Mouse (Mus musculus) neural tube, embryonic 15.5 days (tissue): ENCODE data around the gene Map3k11. TPM values are rescaled to one million over a fixed set of nuclear protein-coding genes. Genes with fewer than 3 reads are reported as not detected.

ENCODE experiments used
- ATAC-seq: fragments of 200-750 bp; cut with Nextera tagmentation; 2 replicates; pipeline ENCODE4 v1.8.0; 2017; ENCODE audit warnings: mild to moderate bottlenecking, moderate TSS enrichment, moderate library complexity; ENCODE audit not compliant: low FRiP score
- H3K27ac ChIP-seq: fragments of 300-500 bp; sonication (generic); replicated peaks from 2 replicates; pipeline ENCODE4 v1.5.1; 2015; ENCODE audit warnings: mild to moderate bottlenecking, inconsistent platforms
- H3K27me3 ChIP-seq: fragments of 300-500 bp; sonication (generic); replicated peaks from 2 replicates; pipeline ENCODE4 v1.6.1; 2015; ENCODE audit warnings: inconsistent platforms
- H3K36me3 ChIP-seq: fragments of 300-500 bp; sonication (generic); 2 replicates; pipeline ENCODE4 v1.6.1; 2015; ENCODE audit warnings: inconsistent platforms
- H3K4me1 ChIP-seq: fragments of 300-500 bp; sonication (generic); 2 replicates; pipeline ENCODE4 v1.6.1; 2015; ENCODE audit warnings: inconsistent platforms
- H3K4me2 ChIP-seq: fragments of 300-500 bp; sonication (generic); 2 replicates; pipeline ENCODE4 v1.6.1; 2015; ENCODE audit warnings: inconsistent platforms, mild to moderate bottlenecking, moderate library complexity
- H3K4me3 ChIP-seq: fragments of 300-500 bp; sonication (generic); replicated peaks from 2 replicates; pipeline ENCODE4 v1.5.1; 2015; ENCODE audit warnings: mild to moderate bottlenecking, inconsistent platforms
- H3K9ac ChIP-seq: fragments of 300-500 bp; sonication (generic); replicated peaks from 2 replicates; pipeline ENCODE4 v1.6.1; 2015; ENCODE audit warnings: mild to moderate bottlenecking, inconsistent platforms
- H3K9me3 ChIP-seq: fragments of 300-500 bp; sonication (generic); replicated peaks from 2 replicates; pipeline ENCODE4 v1.6.1; 2016; ENCODE audit warnings: inconsistent platforms
- WGBS: fragments of 180-500 bp; shearing (Covaris S2); methylation state at CpG from one replicate; pipeline ENCODE4 v1.1.7; 2015; ENCODE audit warnings: mixed read lengths; 5-methylcytosine and 5-hydroxymethylcytosine counted together
- polyA plus RNA-seq: library from polyadenylated mRNA; unstranded; fragments of >200 nt; fragmentation: Nextera tagmentation; extraction: Ambion mirVana; gene quantifications from 2 replicates; pipeline ENCODE4 v1.2.1, GENCODE M21; 2015

Map3k11 gene
- polyA plus RNA-seq, 1 experiment from 2014 or later, result 12.7 TPM

DNA sequence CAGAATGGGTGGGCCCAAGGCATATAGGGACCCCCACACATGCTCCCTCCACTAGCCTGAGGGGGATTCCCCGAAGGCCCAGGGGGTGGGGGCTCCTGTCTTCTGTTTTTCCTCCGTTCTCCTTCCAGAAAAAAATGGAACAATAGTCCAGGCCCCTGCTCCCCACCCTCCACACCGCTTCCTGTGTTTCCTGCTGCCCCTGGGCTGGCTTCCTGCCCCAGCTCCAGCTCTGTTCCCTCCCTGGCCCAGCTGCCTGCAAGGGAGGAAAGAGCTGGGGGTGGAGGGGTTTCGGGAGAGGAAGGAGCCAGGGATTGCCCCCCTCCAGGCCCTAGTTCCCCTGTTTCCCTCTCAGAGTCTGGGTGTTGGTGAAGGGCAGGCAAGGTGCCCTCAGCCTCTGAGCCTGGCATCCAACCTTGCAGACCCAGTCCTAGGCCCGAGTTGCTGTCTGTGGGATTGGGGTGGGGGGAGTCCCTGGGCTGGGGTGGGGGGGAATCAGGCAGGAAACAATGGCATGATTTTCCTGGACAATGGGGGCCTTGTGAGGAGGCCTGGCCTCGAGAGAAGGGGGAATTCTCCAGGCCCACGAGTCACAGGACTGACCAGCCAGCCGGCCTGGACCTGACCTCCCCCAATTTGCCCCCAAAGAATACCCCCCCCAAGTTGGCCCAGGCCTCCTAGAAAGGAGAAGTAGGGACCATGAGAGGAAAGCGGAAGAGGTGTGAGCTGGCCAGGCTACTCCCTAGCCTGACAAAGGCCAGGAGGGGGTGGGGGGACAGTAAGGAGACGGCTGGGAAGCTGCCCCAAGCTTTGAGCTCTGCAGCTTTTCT is 3.8 kb downstream of the Map3k11 start:
- H3K4me2 ChIP-seq, result peak overlapping the region; percentile 95
- no peak for ATAC-seq
- peak overlapping the region; percentile 86; the same call in 1 of the 2 replicates for H3K4me3 ChIP-seq
- H3K4me1 ChIP-seq, result peaks cover 71% of the 10 kb centered on the region
- no peaks in the 10 kb centered on the region for H3K27me3 ChIP-seq
- peak overlapping the region; percentile 77; the same call in 1 of the 2 replicates for H3K9ac ChIP-seq
- H3K27ac ChIP-seq, result peak overlapping the region; percentile 48
- no peaks in the 10 kb centered on the region for H3K9me3 ChIP-seq
- H3K36me3 ChIP-seq, result peaks cover 29% of the 10 kb centered on the region
- WGBS, result 66% methylated on average over 10 of the region's 10 CpGs

DNA sequence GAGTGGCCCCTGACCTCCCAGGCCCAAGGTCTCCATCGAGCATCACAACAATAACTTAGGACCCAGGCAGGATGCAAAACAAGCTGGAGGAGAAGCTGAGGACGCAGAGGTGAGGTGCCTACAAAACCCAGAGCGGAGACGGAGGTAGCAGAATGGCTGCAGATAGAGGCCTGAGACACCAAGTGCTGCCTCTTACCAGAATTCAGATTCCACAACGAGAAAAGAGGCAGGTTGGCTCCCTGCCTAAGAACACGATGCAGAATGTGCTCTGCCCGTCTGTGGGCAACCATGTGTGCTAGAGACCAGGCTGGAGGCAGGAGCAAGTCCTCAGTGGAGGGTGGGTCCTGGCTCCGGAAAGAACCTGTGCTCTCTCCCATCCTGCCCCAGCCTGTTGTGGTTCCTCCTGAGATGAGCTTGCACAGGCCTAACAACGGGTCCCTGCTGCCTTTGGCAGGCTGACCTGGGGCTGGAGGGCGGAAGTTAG is 4.4 kb downstream of the Map3k11 start:
- Histone ChIP-seq H3K4me2 (peak overlapping the region; percentile 95), H3K9me3 (no peaks in the 10 kb centered on the region), H3K4me3 (no peak overlapping the region), H3K27ac (peak overlapping the region; percentile 48; the same call in 1 of the 2 replicates), H3K9ac (no peak overlapping the region; the same call in 1 of the 2 replicates), H3K4me1 (peaks cover 64% of the 10 kb centered on the region), H3K36me3 (peaks cover 36% of the 10 kb centered on the region), H3K27me3 (no peaks in the 10 kb centered on the region)
- ATAC-seq, result no peak
- 84% methylated on average over 10 of the region's 10 CpGs for WGBS

- no peak overlapping the region for H3K4me3 ChIP-seq
- ATAC-seq, result no peak
- H3K9ac ChIP-seq, result 0 out of 2 replicates have a peak overlapping the region, but pooled peaks have one; percentile 20
- peak overlapping the region; percentile 95; the same call in 1 of the 2 replicates for H3K4me2 ChIP-seq
- WGBS, result 89% methylated on average over 6 of the region's 6 CpGs
- H3K4me1 ChIP-seq, result peaks cover 63% of the 10 kb centered on the region
- H3K36me3 ChIP-seq, result peaks cover 44% of the 10 kb centered on the region
- no peak overlapping the region for H3K27ac ChIP-seq
- no peaks in the 10 kb centered on the region for H3K9me3 ChIP-seq
- H3K27me3 ChIP-seq, result no peaks in the 10 kb centered on the region
Measured at GRCm38 (mm10) chr19:5693801-5694200, 5.3 kb downstream of the Map3k11 start.

DNA sequence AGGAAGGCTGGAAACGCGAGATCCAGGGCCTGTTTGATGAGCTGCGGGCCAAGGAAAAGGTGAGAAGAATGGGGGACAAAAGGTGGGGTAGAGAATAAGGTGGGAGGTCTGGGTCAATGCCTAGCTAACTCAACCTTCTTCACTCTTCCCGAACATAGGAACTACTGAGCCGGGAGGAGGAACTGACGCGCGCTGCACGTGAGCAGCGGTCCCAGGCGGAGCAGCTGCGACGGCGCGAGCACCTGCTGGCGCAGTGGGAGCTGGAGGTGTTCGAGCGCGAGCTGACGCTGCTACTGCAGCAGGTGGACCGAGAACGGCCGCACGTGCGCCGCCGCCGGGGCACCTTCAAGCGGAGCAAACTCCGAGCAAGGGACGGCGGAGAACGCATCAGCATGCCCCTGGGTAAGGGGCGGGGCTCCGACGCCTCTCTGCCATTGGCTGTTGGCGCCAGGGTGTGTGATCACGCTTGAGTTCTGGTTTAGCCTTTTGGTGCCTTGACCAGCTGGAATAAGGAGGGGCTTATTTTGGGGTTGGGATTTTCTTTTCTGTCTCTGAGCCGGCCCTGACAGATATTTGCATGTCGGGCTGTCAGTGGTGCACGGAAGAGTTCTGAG is 7.4 kb downstream of the Map3k11 start:
- H3K9me3 ChIP-seq, result no peaks in the 10 kb centered on the region
- peak overlapping the region; percentile 53 for H3K4me2 ChIP-seq
- H3K27ac ChIP-seq, result no peak overlapping the region
- no peaks in the 10 kb centered on the region for H3K27me3 ChIP-seq
- peaks cover 66% of the 10 kb centered on the region for H3K36me3 ChIP-seq
- peaks cover 44% of the 10 kb centered on the region for H3K4me1 ChIP-seq
- peak overlapping the region; percentile 29 for H3K4me3 ChIP-seq
- WGBS, result 16% methylated on average over 41 of the region's 41 CpGs
- no peak for ATAC-seq
- no peak overlapping the region for H3K9ac ChIP-seq

DNA sequence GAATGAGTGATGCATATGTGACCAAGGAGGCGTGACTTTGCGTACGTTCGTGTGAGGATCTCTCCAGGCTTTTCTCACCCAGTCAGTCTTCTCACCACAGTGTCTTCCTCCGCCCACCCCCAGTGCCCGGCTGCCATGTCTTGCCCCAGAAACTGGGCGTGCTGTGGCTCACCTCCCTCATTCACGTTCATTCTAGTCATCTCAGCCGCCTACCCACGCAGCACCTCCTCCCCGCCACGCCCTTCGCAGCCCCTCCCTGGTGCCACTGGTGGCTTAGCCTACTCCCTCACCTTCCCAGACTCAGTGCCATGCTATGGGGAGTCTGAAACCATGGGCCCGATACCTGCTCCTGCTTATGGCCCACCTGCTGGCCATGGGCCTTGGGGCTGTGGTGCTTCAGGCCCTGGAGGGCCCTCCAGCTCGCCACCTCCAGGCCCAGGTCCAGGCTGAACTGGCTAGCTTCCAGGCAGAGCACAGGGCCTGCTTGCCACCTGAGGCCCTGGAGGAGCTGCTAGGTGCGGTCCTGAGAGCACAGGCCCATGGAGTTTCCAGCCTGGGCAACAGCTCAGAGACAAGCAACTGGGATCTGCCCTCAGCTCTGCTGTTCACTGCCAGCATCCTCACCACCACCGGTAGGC is 15.7 kb downstream of the Map3k11 start, which contains the start of gene Kcnk7:
TSS of gene Kcnk7 (plus strand) at position 205 of the 638 bp plus-strand sequence.
- Histone ChIP-seq H3K9me3 (no peaks in the 10 kb centered on the region), H3K27me3 (no peaks in the 10 kb centered on the region), H3K4me1 (0 out of 2 replicates have a peak, but pooled peaks cover 5% of the 10 kb centered on the region), H3K27ac (peak within 1 kb of the TSS; percentile 37), H3K4me2 (no peak within 1 kb of the TSS), H3K4me3 (no peak within 1 kb of the TSS), H3K9ac (no peak within 1 kb of the TSS), H3K36me3 (peaks cover 65% of the 10 kb centered on the region)
- ATAC-seq, result no peak
- WGBS, result 82% methylated on average over 17 of the region's 17 CpGs

GRCm38 (mm10) chr19:5704801-5705571 is 16.4 kb downstream of the Map3k11 start:
- Histone ChIP-seq H3K4me3 (no peak overlapping the region), H3K27me3 (no peaks in the 10 kb centered on the region), H3K36me3 (peaks cover 63% of the 10 kb centered on the region), H3K9me3 (no peaks in the 10 kb centered on the region), H3K27ac (peak overlapping the region; percentile 37), H3K4me2 (no peak overlapping the region), H3K9ac (no peak overlapping the region), H3K4me1 (0 out of 2 replicates have a peak, but pooled peaks cover 5% of the 10 kb centered on the region)
- ATAC-seq, result no peak
- WGBS, result 51% methylated on average over 10 of the region's 10 CpGs

- H3K9ac ChIP-seq, result no peak overlapping the region
- no peak overlapping the region for H3K4me2 ChIP-seq
- no peaks in the 10 kb centered on the region for H3K9me3 ChIP-seq
- H3K27me3 ChIP-seq, result no peaks in the 10 kb centered on the region
- no peak for ATAC-seq
- no peak overlapping the region for H3K4me3 ChIP-seq
- peaks cover 51% of the 10 kb centered on the region for H3K36me3 ChIP-seq
- 92% methylated on average over 6 of the region's 6 CpGs for WGBS
- peaks cover 22% of the 10 kb centered on the region for H3K4me1 ChIP-seq
- no peak overlapping the region for H3K27ac ChIP-seq
Measured at GRCm38 (mm10) chr19:5710068-5710467, 21.5 kb downstream of the Map3k11 start.

GRCm38 (mm10) chr19:5710581-5710980 is 22.0 kb downstream of the Map3k11 start:
- Histone ChIP-seq H3K9me3 (no peaks in the 10 kb centered on the region), H3K4me3 (no peak overlapping the region), H3K4me1 (peaks cover 23% of the 10 kb centered on the region), H3K9ac (no peak overlapping the region), H3K27ac (no peak overlapping the region), H3K27me3 (no peaks in the 10 kb centered on the region), H3K4me2 (no peak overlapping the region), H3K36me3 (peaks cover 56% of the 10 kb centered on the region)
- WGBS, result 81% methylated on average over 8 of the region's 8 CpGs
- no peak for ATAC-seq

- H3K4me2 ChIP-seq, result no peak overlapping the region
- H3K9me3 ChIP-seq, result no peaks in the 10 kb centered on the region
- H3K9ac ChIP-seq, result no peak overlapping the region
- H3K4me1 ChIP-seq, result peaks cover 26% of the 10 kb centered on the region
- 4% methylated on average over 3 of the region's 3 CpGs for WGBS
- no peaks in the 10 kb centered on the region for H3K27me3 ChIP-seq
- peaks cover 58% of the 10 kb centered on the region for H3K36me3 ChIP-seq
- H3K4me3 ChIP-seq, result no peak overlapping the region
- H3K27ac ChIP-seq, result no peak overlapping the region
- no peak for ATAC-seq
Measured at GRCm38 (mm10) chr19:5711218-5711617, 22.7 kb downstream of the Map3k11 start.

GRCm38 (mm10) chr19:5711907-5712460 is 23.4 kb downstream of the Map3k11 start:
- no peak overlapping the region for H3K27ac ChIP-seq
- H3K27me3 ChIP-seq, result no peaks in the 10 kb centered on the region
- no peak overlapping the region for H3K9ac ChIP-seq
- peaks cover 55% of the 10 kb centered on the region for H3K36me3 ChIP-seq
- no peak overlapping the region for H3K4me2 ChIP-seq
- no peak for ATAC-seq
- WGBS, result 90% methylated on average over 14 of the region's 14 CpGs
- no peaks in the 10 kb centered on the region for H3K9me3 ChIP-seq
- peaks cover 32% of the 10 kb centered on the region for H3K4me1 ChIP-seq
- no peak overlapping the region for H3K4me3 ChIP-seq
